Mouse (Mus musculus) brain, adult 2 months (tissue): ENCODE data around the gene Pxylp1.
A peak's percentile ranks its signal among the peaks of the same experiment; 100 is the strongest.

Experiments used
- DNase-seq: peaks from one replicate; pipeline ENCODE4 v3.0.0; 2011; ENCODE audit warnings: low read depth, low spot score

The Pxylp1 gene

DNA sequence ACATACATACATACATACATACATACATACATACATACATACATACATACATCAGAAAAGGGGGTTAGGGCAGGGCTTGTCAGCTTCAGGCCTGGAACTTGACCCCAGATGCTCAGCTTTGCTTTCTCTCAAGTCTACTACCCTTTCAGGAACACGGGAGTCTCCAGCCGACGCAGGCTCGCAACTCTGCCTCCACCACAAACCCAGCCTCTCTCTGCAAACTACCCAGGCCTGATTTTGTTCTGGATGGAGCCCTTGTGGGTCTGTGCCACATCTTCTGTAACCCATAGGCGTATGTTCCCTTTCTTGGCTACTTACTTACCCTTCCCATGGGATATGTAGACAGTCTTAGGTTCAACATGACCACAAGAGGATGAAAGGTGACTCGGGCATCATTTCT is 1.7 kb downstream of the Pxylp1 start:
- DNase-seq, result no peak

DNA sequence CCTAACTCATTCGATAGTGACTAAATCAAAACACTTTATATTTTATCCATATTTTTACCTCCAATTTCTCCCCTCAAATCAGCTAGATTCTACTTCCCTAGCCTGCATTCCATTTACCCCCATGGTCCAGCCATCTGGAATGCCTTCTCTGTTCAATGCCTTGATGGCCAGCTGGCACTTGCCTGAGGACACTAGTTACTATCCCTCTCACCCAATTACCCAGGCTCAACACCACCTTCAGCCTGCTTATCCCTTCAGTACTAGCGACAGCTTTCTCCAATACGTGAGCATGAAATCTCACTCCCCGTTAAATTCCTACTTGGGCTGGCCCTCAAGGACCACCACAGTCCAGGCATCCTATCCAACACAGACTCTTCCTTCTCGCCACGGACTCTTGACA is 2.2 kb downstream of the Pxylp1 start:
- peak; percentile 76 for DNase-seq

DNA sequence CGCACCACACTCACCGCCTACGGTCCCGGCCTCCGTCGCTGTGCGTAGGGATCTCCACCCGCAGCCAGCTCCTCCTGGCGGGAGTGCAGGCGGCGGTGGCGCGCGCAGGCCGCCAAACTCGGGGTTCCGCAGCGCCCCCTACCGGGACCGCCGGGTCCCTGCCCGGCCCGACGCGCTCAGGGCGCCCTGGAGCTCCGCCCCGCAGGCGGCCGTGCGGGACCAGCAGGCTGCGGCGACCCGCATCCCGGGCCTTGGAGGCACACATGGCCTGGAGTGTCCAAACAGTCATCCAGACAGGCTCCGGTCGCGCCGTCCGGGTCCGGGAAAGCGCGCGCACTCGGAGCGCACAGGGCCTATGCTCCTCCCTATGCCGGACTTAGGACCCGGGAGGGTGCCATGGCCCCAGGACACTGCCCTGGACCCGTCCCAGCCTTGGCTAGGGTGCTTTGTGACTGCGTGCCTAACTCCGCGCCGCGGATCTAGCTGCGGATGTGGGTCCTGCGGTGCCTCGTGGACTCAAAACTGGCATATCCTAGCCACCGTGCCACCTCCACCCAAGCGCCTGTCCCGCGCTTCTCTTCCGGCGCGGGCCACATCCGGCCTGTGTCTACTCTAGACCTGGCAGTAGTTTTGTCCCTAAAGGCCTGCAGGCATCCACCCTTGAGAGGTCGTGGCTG is 3.0 kb downstream of the Pxylp1 start:
- DNase-seq, result peak; percentile 90

DNA sequence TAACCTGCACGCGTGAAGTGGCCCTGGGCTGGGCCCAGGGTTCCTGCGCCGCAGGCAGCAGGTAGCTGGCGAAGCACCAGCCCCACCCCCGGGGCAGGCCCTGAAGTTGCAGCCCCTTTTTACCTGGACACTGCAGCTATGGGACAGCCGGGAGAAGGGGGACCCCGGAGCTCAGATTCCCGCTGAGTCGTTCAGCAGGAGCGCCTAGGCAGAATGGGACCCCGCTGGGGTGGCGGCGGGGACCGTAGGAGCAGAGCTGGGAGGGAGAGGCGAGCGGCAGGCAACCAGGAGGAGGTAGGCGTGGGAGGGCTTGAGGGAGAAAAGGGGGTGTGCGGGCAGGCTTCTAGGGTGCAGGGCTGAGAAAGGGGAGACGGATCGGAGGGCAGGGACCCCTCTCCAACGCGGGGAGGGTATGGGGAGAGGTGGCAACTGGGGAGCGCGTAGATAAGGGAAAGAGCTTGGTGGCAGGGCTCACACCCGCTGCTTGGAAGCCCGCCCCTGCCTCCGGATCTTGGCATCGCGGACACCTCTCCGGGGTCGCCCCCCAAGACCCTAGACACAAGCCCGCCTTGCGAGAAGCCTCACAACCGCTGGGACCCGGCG is 3.6 kb downstream of the Pxylp1 start:
- DNase-seq, result peak; percentile 61

DNA sequence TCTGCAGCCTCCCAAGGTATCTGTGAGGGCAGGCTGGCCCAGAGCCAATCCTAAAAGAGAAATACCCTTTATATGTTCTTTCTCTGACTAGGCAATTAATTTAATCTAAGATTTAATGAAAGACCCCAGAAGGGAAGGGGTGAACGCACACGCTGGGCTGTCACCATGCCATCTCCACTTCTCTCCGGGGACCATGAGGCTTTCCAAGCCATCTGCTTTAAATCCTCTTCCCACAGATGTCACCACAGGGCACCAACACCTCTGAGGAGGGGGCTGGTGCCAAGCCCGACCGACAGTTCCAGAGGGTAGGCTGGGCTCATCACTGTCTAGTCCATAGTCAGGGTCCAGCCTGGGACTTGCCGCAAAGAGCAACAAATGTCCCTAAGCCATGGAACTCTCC is 4.5 kb downstream of the Pxylp1 start:
- peak; percentile 67 for DNase-seq

DNA sequence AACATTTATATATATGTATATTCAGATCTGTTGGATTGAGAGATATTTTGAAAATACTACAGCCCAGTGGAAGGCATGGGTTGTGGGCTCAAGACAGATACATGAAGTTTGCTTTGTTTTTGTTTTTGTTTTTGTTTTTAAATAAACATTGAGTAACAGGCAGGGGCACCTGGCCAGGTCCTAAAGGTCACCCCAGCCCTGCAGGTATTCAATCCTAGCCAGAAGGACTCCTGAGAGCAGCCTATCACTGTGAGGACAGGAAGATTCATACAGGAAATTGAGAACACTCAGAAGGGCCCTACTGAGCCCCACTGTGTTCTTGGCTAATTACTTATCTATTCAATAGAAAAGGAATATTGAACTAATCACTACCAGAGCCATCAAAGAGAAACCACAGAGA is 5.0 kb downstream of the Pxylp1 start:
- no peak for DNase-seq

- no peak for DNase-seq
Observed at GRCm38 (mm10) chr9:96885781-96886180, 6.7 kb downstream of the Pxylp1 start.

- DNase-seq, result peak; percentile 82
Observed at GRCm38 (mm10) chr9:96882496-96883265, 9.8 kb downstream of the Pxylp1 start.

DNA sequence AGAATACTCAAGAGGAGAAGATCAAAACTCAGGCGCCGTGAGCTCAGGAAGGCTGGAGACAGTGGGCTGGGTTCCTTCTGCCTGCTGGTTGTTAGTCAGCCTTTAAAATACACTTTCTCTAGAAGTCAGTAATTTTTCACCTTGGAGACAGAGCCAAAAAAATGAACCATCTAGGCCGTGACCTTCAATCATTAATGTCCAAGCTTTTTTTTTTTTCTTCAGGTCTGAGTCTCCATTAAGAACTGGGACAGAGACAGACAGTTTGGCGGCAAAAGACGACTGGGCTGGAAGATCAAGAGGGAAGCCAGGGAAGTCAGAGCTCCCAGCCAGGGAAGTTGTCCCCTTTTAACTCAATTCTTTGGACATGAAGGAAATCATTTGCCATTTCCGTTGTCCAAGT is 10.6 kb downstream of the Pxylp1 start:
- no peak for DNase-seq

- peak; percentile 96 for DNase-seq
Observed at GRCm38 (mm10) chr9:96879024-96879423, 13.4 kb downstream of the Pxylp1 start.

- DNase-seq, result no peak
Observed at GRCm38 (mm10) chr9:96878464-96878863, 14.0 kb downstream of the Pxylp1 start.

DNA sequence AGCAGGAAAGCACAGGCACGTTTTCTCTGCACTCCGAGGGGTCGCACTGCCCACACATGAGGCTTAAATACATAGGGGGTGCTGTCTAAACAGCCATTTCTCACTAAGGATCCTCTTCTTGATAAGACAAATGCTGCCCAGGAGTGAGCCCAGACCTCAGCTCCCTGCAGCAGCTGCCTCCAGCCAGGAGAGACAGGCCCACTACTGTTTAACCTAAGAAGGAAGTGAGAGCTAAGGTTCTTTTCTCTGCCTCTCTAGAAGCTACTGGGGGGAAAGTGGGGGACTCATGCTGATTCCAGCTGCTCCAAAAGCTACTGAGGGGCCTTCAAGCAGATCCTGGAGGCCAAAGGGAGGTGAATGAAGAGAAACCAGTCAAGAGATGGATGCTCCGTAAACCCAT is 16.8 kb downstream of the Pxylp1 start:
- no peak for DNase-seq

- DNase-seq, result peak; percentile 97
Observed at GRCm38 (mm10) chr9:96873082-96873481, 19.4 kb downstream of the Pxylp1 start.

- peak; percentile 52 for DNase-seq
Observed at GRCm38 (mm10) chr9:96870104-96870503, 22.4 kb downstream of the Pxylp1 start.

DNA sequence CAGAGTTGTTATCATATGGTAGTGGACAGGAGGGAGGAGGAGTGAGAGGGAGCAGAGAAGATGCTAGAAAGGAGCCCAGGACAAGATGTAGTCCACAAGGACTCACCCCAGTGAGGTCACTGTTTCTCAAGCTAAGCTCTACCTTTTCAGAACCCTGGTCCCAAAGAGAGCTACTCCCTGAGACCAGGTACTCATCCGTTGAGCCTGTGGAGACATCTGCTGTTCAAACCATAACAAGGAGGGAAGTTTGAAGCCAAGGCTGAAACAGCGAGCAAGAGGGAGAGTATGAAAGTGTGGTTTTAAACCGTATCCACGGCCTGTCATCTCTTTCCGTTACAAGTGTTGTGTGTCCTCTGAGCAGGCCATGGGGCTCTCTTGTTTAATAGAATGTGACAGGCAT is 22.9 kb downstream of the Pxylp1 start:
- DNase-seq, result no peak

GRCm38 (mm10) chr9:96868546-96868945 is 23.9 kb downstream of the Pxylp1 start:
- no peak for DNase-seq

DNA sequence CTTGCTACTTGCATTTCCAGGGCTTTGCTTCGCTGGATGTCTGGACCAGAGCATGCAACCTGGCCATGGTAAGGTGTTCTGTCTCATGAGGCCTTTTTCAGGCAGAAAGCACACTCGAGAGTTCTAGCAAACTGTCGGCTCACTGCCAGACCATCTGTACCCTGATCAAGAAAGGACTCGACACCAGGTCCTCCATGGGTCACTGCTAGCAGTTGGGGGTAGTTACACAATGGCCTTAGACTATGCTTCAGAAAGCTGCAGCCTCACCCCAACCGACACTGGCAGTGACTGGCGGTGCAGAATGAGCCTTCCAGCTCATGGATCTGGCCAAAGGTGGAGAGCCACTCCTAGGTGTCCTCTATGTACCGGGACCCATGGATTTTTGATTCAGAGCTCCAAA is 25.3 kb downstream of the Pxylp1 start:
- peak; percentile 89 for DNase-seq

GRCm38 (mm10) chr9:96866196-96866595 is 26.3 kb downstream of the Pxylp1 start:
- no peak for DNase-seq

GRCm38 (mm10) chr9:96865473-96866050 is 26.9 kb downstream of the Pxylp1 start:
- peak; percentile 78 for DNase-seq

DNA sequence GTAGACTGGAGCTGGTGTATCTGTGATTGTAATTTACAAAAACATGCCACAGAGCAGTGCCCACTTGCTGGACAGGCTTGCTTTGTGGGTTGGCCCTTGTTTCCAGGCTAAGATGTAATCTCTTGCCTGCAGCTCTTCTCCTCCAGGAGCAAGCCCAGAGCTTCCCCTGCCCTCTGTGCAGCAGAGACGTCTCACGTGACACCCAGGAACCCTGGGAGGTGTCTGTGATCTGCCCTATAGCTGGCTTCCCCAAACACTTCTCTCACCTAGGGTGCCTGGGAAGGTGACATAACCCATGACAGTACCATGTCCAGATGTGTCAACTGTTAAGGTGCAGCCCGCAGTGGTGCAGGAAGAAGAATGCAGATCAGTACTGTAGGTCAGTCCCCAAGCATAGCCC is 28.9 kb downstream of the Pxylp1 start:
- DNase-seq, result no peak

DNA sequence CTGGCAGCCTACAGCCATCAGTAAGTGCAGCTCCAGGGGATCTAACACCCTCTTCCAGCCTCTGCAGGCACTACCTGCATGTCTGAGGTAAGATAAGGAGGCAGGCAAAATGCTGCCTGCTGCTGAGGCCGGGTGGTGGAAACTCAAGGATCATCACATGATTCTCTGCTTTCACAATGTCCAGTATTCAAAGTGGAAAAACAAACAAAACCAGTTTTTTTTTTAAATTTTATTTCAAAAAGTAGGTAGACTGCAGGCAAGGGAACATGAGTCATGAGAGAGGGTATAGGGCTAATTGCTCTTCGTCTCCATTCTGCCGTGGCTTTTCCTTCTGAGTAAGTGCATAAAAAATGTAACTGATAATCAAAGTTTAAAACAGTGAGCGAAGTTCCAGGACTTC is 29.6 kb downstream of the Pxylp1 start:
- DNase-seq, result no peak

GRCm38 (mm10) chr9:96861092-96861487 is 31.4 kb downstream of the Pxylp1 start:
- DNase-seq, result peak; percentile 80
